Mouse (Mus musculus): Measurements from ENCODE around the gene Lgr4.

GRCm38 (mm10) chr2:110020430-110020829 is 103.0 kb downstream of the Lgr4 start:
- no peak for TF ChIP-seq GATA1 (IDR thresholded peaks at IDR 0.05; ENCODE audit: borderline replicate concordance, low read length)
- no peak for TF ChIP-seq FLI1 (IDR thresholded peaks at IDR 0.05; ENCODE audit: low read length)

All from megakaryocyte, embryonic 14.5 days (primary cell).